Mouse (Mus musculus): ENCODE measurements around the gene Epas1. TPM values are rescaled to one million over a fixed set of nuclear protein-coding genes. Genes with fewer than 3 reads are reported as not detected.

The Epas1 gene
- polyA plus RNA-seq, 1 experiment from 2014 or later = 6.7 TPM

- H3K4me3 ChIP-seq (ENCODE audit: low read depth, low read length) = no peak overlapping the region
- H3K9ac ChIP-seq (replicated peaks; ENCODE audit: low read length) = no peak overlapping the region
- H3K36me3 ChIP-seq (replicated peaks; ENCODE audit: control insufficient read depth, insufficient read depth, low read depth, low read length) = no peaks in the 10 kb centered on the region
- no peak for ATAC-seq (replicated peaks; ENCODE audit: insufficient number of reproducible peaks, low FRiP score, low TSS enrichment, low read depth)
- no peaks in the 10 kb centered on the region for H3K27me3 ChIP-seq (ENCODE audit: control insufficient read depth, insufficient read depth, low read length)
- no peaks in the 10 kb centered on the region for H3K9me3 ChIP-seq (replicated peaks; ENCODE audit: control insufficient read depth, low read length)
- 93% methylated on average over 4 of the region's 4 CpGs for WGBS
- H3K27ac ChIP-seq (replicated peaks; ENCODE audit: low read depth, low read length) = no peak overlapping the region
- no peak overlapping the region for H3K4me2 ChIP-seq (ENCODE audit: low read depth, low read length)
- no peaks in the 10 kb centered on the region for H3K4me1 ChIP-seq (ENCODE audit: control insufficient read depth, insufficient read depth, low read length)
- DNase-seq (ENCODE audit: low spot score) = no peak
These were observed 127.1 kb downstream of the Epas1 start for GRCm38 (mm10) chr17:86880461-86881044.

Other genes starting within 250 kb of the Epas1 start
- 0.14 TPM in 1 of 2 replicates, not detected in the other for gene Gm10309, start 248.5 kb upstream of the Epas1 start, polyA plus RNA-seq (2014; fragmentation: Nextera tagmentation; extraction: Ambion mirVana)
- not detected in 2 replicates for gene Tmem247, start 163.6 kb downstream of the Epas1 start, polyA plus RNA-seq (2014; fragmentation: Nextera tagmentation; extraction: Ambion mirVana)
- gene Atp6v1e2, start 194.2 kb downstream of the Epas1 start, polyA plus RNA-seq (2014; fragmentation: Nextera tagmentation; extraction: Ambion mirVana) = not detected in 2 replicates
- gene Rhoq, start 209.4 kb downstream of the Epas1 start, polyA plus RNA-seq (2014; fragmentation: Nextera tagmentation; extraction: Ambion mirVana) = 17.2 and 20.7 TPM in 2 replicates